ENCODE assay signal across 18 mouse cellular contexts in the genomic region with DNA sequence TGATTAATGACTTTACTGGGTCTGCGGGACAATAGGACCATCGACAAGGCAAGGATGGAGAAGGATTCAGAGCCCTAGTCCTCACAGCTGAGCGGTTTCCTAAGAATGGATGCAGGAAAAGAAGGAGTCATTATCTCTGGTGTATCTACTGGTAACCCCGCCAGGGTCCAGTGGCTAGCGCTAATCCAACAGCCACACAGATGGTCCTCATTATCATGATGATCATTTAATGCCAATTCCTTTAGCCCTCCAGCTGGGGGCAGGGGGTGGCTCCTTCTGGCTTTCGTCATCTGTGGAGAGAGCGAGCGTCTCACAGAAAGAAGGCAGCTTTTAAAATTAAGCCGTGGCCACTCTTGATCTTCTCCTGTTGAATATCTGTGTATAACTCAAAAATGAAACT. TPM values are rescaled to one million over a fixed set of nuclear protein-coding genes. Genes with fewer than 3 reads are reported as not detected.
DNase-seq lines count a peak whose midpoint lies in the region; ATAC-seq and TF ChIP-seq lines count a peak whose summit lies in the region.
"Had no signal": no experiment of that assay in that cellular context is flagged by ENCODE, and none has a peak within 500 bp of the region (broad histone marks: within the 10 kb centered on the region; RNA-seq: fewer than 3 reads in every experiment).

No protein-coding gene starts in this region.

- no peak overlapping the region for H3K4me2 ChIP-seq in hindbrain, postnatal 0 days (ENCODE audit: low read depth, low read length)
- H3K4me2 ChIP-seq: limb, embryonic 15.5 days had no signal

- no peaks in the 10 kb centered on the region for H3K4me1 ChIP-seq in hindbrain, postnatal 0 days (ENCODE audit: insufficient read depth, low read length)

- no peak for TF ChIP-seq CTCF in hindbrain, postnatal 0 days (IDR thresholded peaks at IDR 0.05; ENCODE audit: low read depth)

- 26% methylated on average over 9 of the region's 9 CpGs for WGBS in hindbrain, postnatal 0 days

- H3K27me3 ChIP-seq in hindbrain, postnatal 0 days (ENCODE audit: insufficient read depth, low read length), result no peaks in the 10 kb centered on the region; the same call in 1 of the 2 replicates
- H3K27me3 ChIP-seq: Patski had no signal

- peak; percentile 48; the same call in 1 of the 2 replicates for ATAC-seq in hindbrain, postnatal 0 days
- ATAC-seq in erythroblast, adult 5-6 weeks (replicated peaks; ENCODE audit: low FRiP score, poor library complexity, severe bottlenecking), result no peak
- ATAC-seq: forebrain, embryonic 16.5 days; inflammation-experienced regulatory T-cells, adult 6 months; liver, postnatal 0 days; Patski had no signal

- H3K9me3 ChIP-seq in hindbrain, postnatal 0 days (ENCODE audit: low read length), result no peaks in the 10 kb centered on the region
- H3K9me3 ChIP-seq: limb, embryonic 15.5 days had no signal

- H3K36me3 ChIP-seq in hindbrain, postnatal 0 days (ENCODE audit: insufficient read depth, low read length), result no peaks in the 10 kb centered on the region
- H3K36me3 ChIP-seq: limb, embryonic 15.5 days had no signal

- H3K9ac ChIP-seq in hindbrain, postnatal 0 days (replicated peaks; ENCODE audit: low read length), result no peak overlapping the region
- H3K9ac ChIP-seq: limb, embryonic 15.5 days; liver, postnatal 0 days had no signal

- H3K27ac ChIP-seq in hindbrain, postnatal 0 days, result no peak overlapping the region
- H3K27ac ChIP-seq: gastrocnemius, adult 2 months; layer of hippocampus, adult 2 months; limb, embryonic 15.5 days had no signal

- peak; percentile 67 for DNase-seq in cerebellum, adult 9-11 months
- no peak for DNase-seq in cerebellum, adult 11 months
- DNase-seq in NIH3T3 (ENCODE audit: low read depth), result peak; percentile 29
- DNase-seq in embryo, embryonic 10.5 days (ENCODE audit: low spot score), result peak; percentile 74
- peak; percentile 74 for DNase-seq in hindbrain, postnatal 0 days (ENCODE audit: low spot score)
- DNase-seq in thymus, adult 18-20 months, result no peak
- no peak for DNase-seq in right cerebral cortex, postnatal 10 days (ENCODE audit: low spot score in 2 of 2)
- DNase-seq: gastrocnemius, adult 2 months; heart, postnatal 10 days; liver, postnatal 0 days; lung, postnatal 4 days had no signal

- H3K4me3 ChIP-seq in hindbrain, postnatal 0 days (ENCODE audit: low read length), result no peak overlapping the region
- H3K4me3 ChIP-seq: erythroblast, embryonic 14.5 days; gastrocnemius, adult 2 months; layer of hippocampus, adult 2 months; limb, embryonic 15.5 days had no signal

RNA-seq across cellular contexts. Expression of a gene that starts 4.5 kb away (rescaled TPM):
- total RNA-seq in hindbrain, postnatal 0 days (2014; rRNA removed), result 13.1 and 26.4 TPM in 2 replicates
- 0.99 and 1.2 TPM in 2 replicates for polyA plus RNA-seq in hindbrain, postnatal 0 days (2015; fragmentation: Nextera tagmentation; extraction: Ambion mirVana)
- 8.8 and 13.0 TPM in 2 replicates for total RNA-seq in erythroblast, adult 5-6 weeks (2015; ENCODE audit: low replicate concordance)
- total RNA-seq in erythroblast, adult 5-6 weeks (2017; ENCODE audit: low replicate concordance), result 12.6 and 16.9 TPM in 2 replicates
- polyA plus RNA-seq: erythroblast, embryonic 14.5 days had no signal

RNA-seq across cellular contexts. Expression of a gene that starts 46.4 kb away (rescaled TPM):
- 20.1 and 26.2 TPM in 2 replicates for total RNA-seq in hindbrain, postnatal 0 days (2014; rRNA removed)
- polyA plus RNA-seq in hindbrain, postnatal 0 days (2015; fragmentation: Nextera tagmentation; extraction: Ambion mirVana), result 65.2 and 65.8 TPM in 2 replicates
- 36.8 and 37.9 TPM in 2 replicates for total RNA-seq in erythroblast, adult 5-6 weeks (2015; ENCODE audit: low replicate concordance)
- 25.2 and 64.4 TPM in 2 replicates for total RNA-seq in erythroblast, adult 5-6 weeks (2017; ENCODE audit: low replicate concordance)

Comparison
In these comparisons a context has a peak if more than half of its experiments do, and no peak if none do; other contexts are left out.
1. DNase-seq: peak in cerebellum, adult 9-11 months (single experiment), NIH3T3 (single experiment), embryo, embryonic 10.5 days (single experiment) and hindbrain, postnatal 0 days (single experiment); none in cerebellum, adult 11 months (single experiment), thymus, adult 18-20 months (0 of 2) and right cerebral cortex, postnatal 10 days (0 of 2).